Mouse (Mus musculus) myocyte (in vitro differentiated cells): ENCODE data around the gene Hoxa3. TPM values are rescaled to one million over a fixed set of nuclear protein-coding genes. Genes with fewer than 3 reads are reported as not detected.

ENCODE experiments used
- H3K27me3 ChIP-seq: one replicate; pipeline ENCODE4 v1.6.1; 2011; ENCODE audit not compliant: control insufficient read depth, insufficient read depth, insufficient read length
- H3K36me3 ChIP-seq: one replicate; pipeline ENCODE4 v1.6.1; 2011; ENCODE audit not compliant: control insufficient read depth, insufficient read depth
- H3K4me2 ChIP-seq: one replicate; pipeline ENCODE4 v1.6.1; 2011; ENCODE audit warnings: low read depth, control low read depth
- H3K4me3 ChIP-seq: one replicate; pipeline ENCODE4 v1.5.1; 2011; ENCODE audit warnings: mild to moderate bottlenecking, control low read depth, moderate library complexity
- H3K79me2 ChIP-seq: one replicate; pipeline ENCODE4 v1.6.1; 2011; ENCODE audit not compliant: control insufficient read depth, insufficient read depth
- H3ac ChIP-seq: one replicate; pipeline ENCODE4 v1.6.1; 2011; ENCODE audit not compliant: control insufficient read depth, insufficient read length
- CEBPB ChIP-seq: IDR thresholded peaks from 2 replicates; pipeline ENCODE4 v1.6.1; 2011; ENCODE audit warnings: mild to moderate bottlenecking, moderate library complexity; ENCODE audit not compliant: poor library complexity, insufficient read depth, severe bottlenecking
- E2F4 ChIP-seq: IDR thresholded peaks from one replicate; pipeline ENCODE4 v1.6.1; 2011; ENCODE audit warnings: mild to moderate bottlenecking, control low read depth, moderate library complexity; ENCODE audit not compliant: insufficient read depth
- MAX ChIP-seq: IDR thresholded peaks from one replicate; pipeline ENCODE4 v1.6.1; 2011; ENCODE audit warnings: low read depth, mild to moderate bottlenecking, control low read depth
- MYOD1 ChIP-seq, 3 experiments: IDR thresholded peaks; one replicate each; pipeline ENCODE4 v1.6.1; 2011; ENCODE audit warnings: control low read depth in 2 of 3, low read depth in 2 of 3, mild to moderate bottlenecking in 2 of 3, moderate library complexity in 1 of 3; ENCODE audit not compliant: insufficient read length in 2 of 3, control insufficient read depth in 1 of 3
- MYOG ChIP-seq, 3 experiments: IDR thresholded peaks; one replicate each; pipeline ENCODE4 v1.6.1; 2011; ENCODE audit warnings: control low read depth in 2 of 3, low read depth in 2 of 3, mild to moderate bottlenecking in 2 of 3; ENCODE audit not compliant: insufficient read length in 2 of 3, control insufficient read depth in 1 of 3, insufficient read depth in 1 of 3
- POLR2A ChIP-seq: IDR thresholded peaks from one replicate; pipeline ENCODE4 v1.6.1; 2011; ENCODE audit warnings: low read depth, mild to moderate bottlenecking, control low read depth, moderate library complexity; ENCODE audit not compliant: insufficient read length
- POLR2AphosphoS2 ChIP-seq: IDR thresholded peaks from one replicate; pipeline ENCODE4 v1.6.1; 2011; ENCODE audit warnings: low read depth, control low read depth; ENCODE audit not compliant: insufficient read length
- REST ChIP-seq: IDR thresholded peaks from one replicate; pipeline ENCODE4 v1.6.1; 2011; ENCODE audit warnings: mild to moderate bottlenecking, control low read depth, moderate library complexity; ENCODE audit not compliant: insufficient read depth, insufficient read length
- SRF ChIP-seq: IDR thresholded peaks from one replicate; pipeline ENCODE4 v1.6.1; 2011; ENCODE audit warnings: low read depth; ENCODE audit not compliant: control insufficient read depth, insufficient read length
- TCF12 ChIP-seq: IDR thresholded peaks from one replicate; pipeline ENCODE4 v1.6.1; 2011; ENCODE audit warnings: mild to moderate bottlenecking, control low read depth; ENCODE audit not compliant: poor library complexity, insufficient read depth, severe bottlenecking
- TCF3 ChIP-seq: IDR thresholded peaks from one replicate; pipeline ENCODE4 v1.6.1; 2011; ENCODE audit warnings: low read depth, control low read depth; ENCODE audit not compliant: insufficient read length
- USF1 ChIP-seq: IDR thresholded peaks from one replicate; pipeline ENCODE4 v1.6.1; 2011; ENCODE audit warnings: low read depth, mild to moderate bottlenecking, control low read depth, moderate library complexity
- polyA plus RNA-seq: library from polyadenylated mRNA; unstranded; fragments of >200 nt; fragmentation: generic; extraction: Trizol; gene quantifications from one replicate; pipeline ENCODE4 v1.2.1, GENCODE M21; 2012; ENCODE audit warnings: missing spikeins

Hoxa3 gene
- polyA plus RNA-seq, 1 experiment = 1.0 TPM

DNA sequence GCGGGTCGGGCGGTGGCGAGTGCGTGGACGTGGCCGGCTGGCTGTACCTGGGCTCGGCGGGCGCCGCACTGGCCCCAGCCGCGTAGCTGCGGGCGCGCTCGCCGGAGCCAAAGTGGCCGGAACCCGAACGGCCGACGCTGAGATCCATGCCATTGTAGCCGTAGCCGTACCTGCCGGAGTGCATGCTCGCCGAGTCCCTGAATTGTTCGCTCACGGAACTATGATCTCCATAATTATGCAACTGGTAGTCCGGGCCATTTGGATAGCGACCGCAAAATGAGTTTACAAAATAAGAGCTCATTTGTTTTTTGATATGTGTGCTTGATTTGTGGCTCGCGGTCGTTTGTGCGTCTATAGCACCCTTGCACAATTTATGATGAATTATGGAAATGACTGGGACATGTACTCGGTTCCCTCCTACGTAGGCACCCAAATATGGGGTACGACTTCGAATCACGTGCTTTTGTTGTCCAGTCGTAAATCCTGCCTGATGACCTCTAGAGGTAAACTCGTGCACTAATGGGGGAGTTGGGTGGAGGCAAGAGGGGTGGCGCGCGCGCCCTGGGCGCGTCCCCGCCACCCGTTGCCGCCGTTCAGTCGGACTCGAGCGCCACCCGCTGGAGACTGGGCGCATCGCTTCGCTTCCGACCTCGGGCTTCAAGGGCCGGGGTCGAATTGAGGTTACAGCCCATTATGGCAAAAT is 8.9 kb downstream of the Hoxa3 start, which contains the start of gene Hoxa5:
Gene Hoxa5, minus strand, starts transcription at position 538 of the 703 bp plus-strand sequence.
- H3K4me3 ChIP-seq = no peak within 1 kb of the TSS
- no peaks in the 10 kb centered on the region for H3K27me3 ChIP-seq
- H3K36me3 ChIP-seq = peaks cover 16% of the 10 kb centered on the region

DNA sequence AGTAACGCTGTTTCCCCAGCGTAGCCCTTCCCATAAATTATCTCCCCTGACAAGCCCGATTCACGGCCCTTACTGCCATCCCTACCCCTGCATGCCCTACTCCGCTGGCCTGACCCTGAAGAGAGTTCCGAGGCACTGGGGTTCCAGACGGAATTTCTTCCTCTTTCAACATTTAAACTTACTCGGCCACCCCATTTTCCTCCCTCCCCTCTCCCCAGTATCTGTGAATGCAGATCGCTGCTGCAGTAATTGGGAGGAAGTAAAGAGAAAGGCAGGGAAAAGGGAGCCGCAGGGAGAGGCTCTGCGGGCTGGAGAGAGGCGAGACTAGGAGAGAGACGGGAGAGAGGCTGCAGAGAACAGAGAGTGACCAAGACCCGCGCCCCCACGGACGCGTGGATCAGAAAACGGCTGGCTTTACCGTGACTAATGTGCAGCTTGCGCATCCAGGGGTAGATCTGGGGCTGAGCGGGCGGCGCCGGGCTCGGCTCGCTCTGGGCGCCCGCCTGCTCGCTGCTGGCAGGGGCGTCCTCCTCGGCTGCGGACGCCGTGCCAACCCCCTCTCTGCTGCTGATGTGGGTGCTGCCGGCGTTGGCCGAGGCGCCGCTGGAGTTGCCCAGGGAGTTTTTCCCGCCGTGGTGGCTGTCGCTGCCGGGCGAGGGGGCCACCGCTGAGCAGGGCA is 9.6 kb downstream of the Hoxa3 start:
- Histone ChIP-seq H3ac (no peak overlapping the region), H3K27me3 (no peaks in the 10 kb centered on the region), H3K36me3 (peaks cover 16% of the 10 kb centered on the region), H3K79me2 (peaks cover 5% of the 10 kb centered on the region), H3K4me3 (no peak overlapping the region), H3K4me2 (no peak overlapping the region)
- TF ChIP-seq SRF = no peak
- no peak for TF ChIP-seq MYOD1 (IDR thresholded peaks at IDR 0.05; ENCODE audit: control insufficient read depth in 1 of 3, insufficient read length in 2 of 3, low read depth in 2 of 3)
- no peak for TF ChIP-seq TCF12
- no peak for TF ChIP-seq E2F4
- no peak for TF ChIP-seq TCF3
- TF ChIP-seq REST = no peak
- no peak for TF ChIP-seq POLR2AphosphoS2
- TF ChIP-seq MAX = no peak

More for the DNA sequence above, 8.9 kb downstream of the Hoxa3 start, which contains the start of gene Hoxa5:
- H3K4me2 ChIP-seq = no peak within 1 kb of the TSS
- TF ChIP-seq POLR2AphosphoS2 (no peak), USF1 (no peak), MYOD1 (IDR thresholded peaks at IDR 0.05; ENCODE audit: control insufficient read depth in 1 of 3, insufficient read length in 2 of 3, low read depth in 2 of 3) (no peak), E2F4 (no peak), POLR2A (no peak)
- H3ac ChIP-seq = no peak within 1 kb of the TSS
- peaks cover 10% of the 10 kb centered on the region for H3K79me2 ChIP-seq

- Histone ChIP-seq H3K4me2 (no peak overlapping the region), H3K79me2 (peaks cover 5% of the 10 kb centered on the region), H3K36me3 (peaks cover 16% of the 10 kb centered on the region), H3ac (no peak overlapping the region), H3K4me3 (no peak overlapping the region), H3K27me3 (no peaks in the 10 kb centered on the region)
- no peak for TF ChIP-seq MAX
Measured at GRCm38 (mm10) chr6:52203121-52203370, 10.1 kb downstream of the Hoxa3 start.

DNA sequence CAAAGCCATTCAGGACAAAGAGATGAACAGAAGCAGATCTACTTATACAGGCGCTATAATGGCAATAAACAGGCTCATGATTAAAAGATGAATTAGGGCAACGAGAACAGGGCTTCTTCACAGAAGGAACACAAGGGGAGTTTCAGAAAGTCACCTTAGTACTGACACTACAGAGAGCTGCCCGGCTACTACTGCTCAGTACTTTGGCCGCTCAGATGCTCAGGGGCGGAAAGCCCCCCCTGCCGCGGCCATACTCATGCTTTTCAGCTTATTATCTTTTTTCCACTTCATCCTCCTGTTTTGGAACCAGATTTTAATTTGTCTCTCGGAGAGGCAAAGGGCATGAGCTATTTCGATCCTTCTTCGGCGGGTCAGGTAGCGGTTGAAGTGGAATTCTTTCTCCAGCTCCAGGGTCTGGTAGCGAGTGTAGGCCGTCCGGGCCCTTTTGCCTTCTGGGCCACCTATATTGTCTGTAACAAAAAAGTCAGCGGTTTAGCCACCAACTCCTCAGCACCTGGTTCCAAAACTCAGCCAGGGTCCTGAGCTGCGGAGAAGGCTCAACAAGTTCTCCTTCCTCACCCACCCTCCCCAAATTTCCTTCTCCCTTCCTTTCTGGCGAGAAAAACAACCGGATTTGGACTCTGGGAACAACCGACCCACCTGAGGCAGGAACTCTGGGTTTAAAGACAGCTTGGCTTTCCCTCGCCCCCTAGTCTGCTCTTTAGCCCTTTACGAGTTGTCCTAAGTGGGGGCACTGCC is 10.6 kb downstream of the Hoxa3 start:
- no peak overlapping the region for H3K4me2 ChIP-seq
- no peaks in the 10 kb centered on the region for H3K27me3 ChIP-seq
- no peak overlapping the region for H3K4me3 ChIP-seq
- H3K36me3 ChIP-seq = peaks cover 16% of the 10 kb centered on the region
- no peak overlapping the region for H3ac ChIP-seq
- TF ChIP-seq TCF12 (no peak), MAX (no peak), E2F4 (no peak), REST (no peak), CEBPB (no peak), POLR2AphosphoS2 (no peak)
- peaks cover under 1% of the 10 kb centered on the region for H3K79me2 ChIP-seq

DNA sequence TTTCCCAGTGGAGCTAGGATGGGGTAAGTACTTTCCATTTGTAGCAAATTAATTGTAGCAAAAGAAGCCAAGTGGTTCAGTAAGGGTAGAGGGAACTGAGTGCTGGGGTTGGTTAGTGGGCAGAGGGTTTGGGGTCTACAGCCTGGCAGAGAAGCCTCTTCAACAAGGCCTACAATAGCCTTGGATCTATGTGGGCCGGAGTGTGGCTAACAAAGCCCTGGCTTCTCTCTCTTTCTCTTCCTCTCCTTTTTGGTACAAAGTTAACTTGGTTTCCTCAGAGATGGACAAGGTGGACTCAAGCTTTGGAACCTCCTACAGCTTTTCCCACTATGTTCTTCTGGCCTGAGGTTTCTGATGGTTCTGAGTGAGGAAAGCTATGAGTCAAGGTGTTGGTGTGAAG is 11.9 kb downstream of the Hoxa3 start:
- TF ChIP-seq REST (no peak), MYOG (IDR thresholded peaks at IDR 0.05; ENCODE audit: control insufficient read depth in 1 of 3, insufficient read depth in 1 of 3, insufficient read length in 2 of 3, low read depth in 2 of 3) (no peak), MYOD1 (IDR thresholded peaks at IDR 0.05; ENCODE audit: control insufficient read depth in 1 of 3, insufficient read length in 2 of 3, low read depth in 2 of 3) (no peak), MAX (no peak), POLR2A (no peak), SRF (no peak), TCF12 (no peak), USF1 (no peak), TCF3 (no peak), CEBPB (no peak), POLR2AphosphoS2 (no peak), E2F4 (no peak)
- H3K4me3 ChIP-seq = no peak overlapping the region
- no peak overlapping the region for H3K4me2 ChIP-seq
- peaks cover 16% of the 10 kb centered on the region for H3K36me3 ChIP-seq
- no peak overlapping the region for H3ac ChIP-seq
- H3K79me2 ChIP-seq = no peaks in the 10 kb centered on the region
- no peaks in the 10 kb centered on the region for H3K27me3 ChIP-seq
